Mouse (Mus musculus) hindbrain, postnatal 0 days (tissue): ENCODE measurements at regions not wholly inside any gene's neighbourhood (a gene's known extent, or its start where the extent isn't known, plus 50 kb on each side); places are given as distances from the start of the nearest gene placed in this dataset.

Source experiments
- ATAC-seq: fragments of 200-750 bp; cut with Nextera tagmentation; 2 replicates; pipeline ENCODE4 v1.8.0; 2017; ENCODE audit warnings: mild to moderate bottlenecking, moderate TSS enrichment, moderate library complexity
- DNase-seq: peaks from one replicate; pipeline ENCODE4 v3.0.0-alpha.2; 2015; ENCODE audit warnings: low spot score
- H3K27ac ChIP-seq: fragments of 300-500 bp; sonication (generic); 2 replicates; pipeline ENCODE4 v1.5.1; 2014; ENCODE audit warnings: mild to moderate bottlenecking
- H3K27me3 ChIP-seq: fragments of 300-500 bp; sonication (generic); 2 replicates; pipeline ENCODE4 v1.6.1; 2014; ENCODE audit warnings: low read length, mixed read lengths; ENCODE audit not compliant: insufficient read depth
- H3K36me3 ChIP-seq: fragments of 300-500 bp; sonication (generic); 2 replicates; pipeline ENCODE4 v1.6.1; 2014; ENCODE audit warnings: low read length, mixed read lengths; ENCODE audit not compliant: insufficient read depth
- H3K4me1 ChIP-seq: fragments of 300-500 bp; sonication (generic); 2 replicates; pipeline ENCODE4 v1.6.1; 2014; ENCODE audit warnings: antibody characterized with exemption, low read length, mixed read lengths; ENCODE audit not compliant: insufficient read depth
- H3K4me2 ChIP-seq: fragments of 300-500 bp; sonication (generic); 2 replicates; pipeline ENCODE4 v1.6.1; 2014; ENCODE audit warnings: low read depth, mild to moderate bottlenecking, low read length, moderate library complexity, mixed read lengths
- H3K4me3 ChIP-seq: fragments of 300-500 bp; sonication (generic); 2 replicates; pipeline ENCODE4 v1.5.1; 2014; ENCODE audit warnings: low read length
- H3K9ac ChIP-seq: fragments of 300-500 bp; sonication (generic); replicated peaks from 2 replicates; pipeline ENCODE4 v1.6.1; 2014; ENCODE audit warnings: mild to moderate bottlenecking, low read length, moderate library complexity, mixed read lengths
- H3K9me3 ChIP-seq: fragments of 300-500 bp; sonication (generic); 2 replicates; pipeline ENCODE4 v1.6.1; 2016; ENCODE audit warnings: low read length, mixed read lengths
- CTCF ChIP-seq: IDR thresholded peaks from 2 replicates; pipeline ENCODE4 v1.5.1; 2016; ENCODE audit warnings: antibody characterized with exemption, control low read depth, low read depth
- WGBS: fragments of 180-500 bp; shearing (Covaris S2); extraction: QIAGEN DNeasy Blood & Tissue Kit; methylation state at CpG from one replicate; pipeline ENCODE4 v1.1.7; 2014; 5-methylcytosine and 5-hydroxymethylcytosine counted together

DNA sequence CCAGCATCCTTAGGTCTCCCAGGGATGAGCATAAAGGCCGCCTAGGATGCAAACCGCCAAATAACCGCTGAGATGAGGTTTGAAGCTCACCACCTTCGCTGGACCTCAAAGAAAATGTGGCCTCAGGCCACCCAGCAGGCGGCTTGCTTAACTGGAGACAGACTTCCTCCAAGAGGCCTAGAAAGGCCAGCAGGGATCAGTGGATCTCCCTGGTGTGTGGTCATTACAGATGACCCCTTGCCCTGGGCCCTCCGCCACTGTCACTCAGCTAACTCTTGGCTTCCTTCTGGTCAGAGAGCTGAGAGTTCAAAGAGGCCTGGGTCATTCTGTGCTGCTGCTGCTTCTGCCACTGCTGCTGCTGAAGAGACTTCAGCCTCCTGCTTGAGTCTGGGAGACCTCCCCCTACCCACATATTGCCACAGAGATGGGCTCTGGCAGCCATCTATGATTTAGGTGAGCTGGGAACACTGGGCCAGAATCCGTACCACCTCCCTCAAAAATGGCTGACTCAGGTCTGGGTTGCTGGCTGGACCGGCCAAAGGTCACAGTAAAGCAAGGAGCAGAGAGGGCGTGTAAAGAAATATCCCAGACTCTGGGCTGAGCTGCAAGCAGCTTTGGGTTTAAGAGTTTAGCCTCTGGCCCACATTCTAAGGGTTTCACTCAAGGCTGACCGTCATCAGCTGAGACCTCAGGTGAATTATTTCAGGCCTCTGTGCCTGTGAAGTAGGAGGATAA, 130.0 kb upstream of the 1600014C23Rik start:
- Histone ChIP-seq H3K4me2 (no peak overlapping the region), H3K27me3 (no peaks in the 10 kb centered on the region), H3K9ac (no peak overlapping the region), H3K27ac (no peak overlapping the region), H3K4me3 (no peak overlapping the region), H3K36me3 (no peaks in the 10 kb centered on the region), H3K4me1 (no peaks in the 10 kb centered on the region), H3K9me3 (no peaks in the 10 kb centered on the region)
- ATAC-seq (no peak), DNase-seq (no peak)
- no peak for TF ChIP-seq CTCF
- WGBS = 63% methylated on average over 10 of the region's 10 CpGs

DNA sequence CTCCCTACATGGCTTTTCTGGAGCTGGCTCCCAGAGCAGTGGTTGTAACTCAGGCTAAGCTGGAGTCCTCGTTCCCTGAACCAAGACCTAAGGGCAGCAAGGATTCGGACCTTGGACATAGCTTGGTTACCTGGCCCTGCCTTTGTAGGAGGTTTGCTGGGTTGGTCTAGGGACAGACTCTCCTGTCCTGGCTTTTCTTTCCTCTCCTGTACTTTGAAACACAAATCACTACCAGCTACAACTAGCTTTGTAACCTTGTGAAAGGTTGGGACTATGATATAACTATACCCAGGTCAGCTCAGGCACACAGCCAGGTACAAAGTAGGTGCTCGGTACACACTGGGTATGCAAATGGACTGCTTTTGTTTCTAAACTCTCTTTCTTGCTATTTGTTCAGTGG, 129.4 kb upstream of the 1600014C23Rik start:
- Histone ChIP-seq H3K4me2 (no peak overlapping the region), H3K9ac (no peak overlapping the region), H3K4me1 (no peaks in the 10 kb centered on the region), H3K36me3 (no peaks in the 10 kb centered on the region), H3K27ac (no peak overlapping the region), H3K27me3 (no peaks in the 10 kb centered on the region), H3K9me3 (no peaks in the 10 kb centered on the region), H3K4me3 (no peak overlapping the region)
- ATAC-seq (no peak), DNase-seq (no peak)
- WGBS = 83% methylated on average over 3 of the region's 3 CpGs
- TF ChIP-seq CTCF = no peak

DNA sequence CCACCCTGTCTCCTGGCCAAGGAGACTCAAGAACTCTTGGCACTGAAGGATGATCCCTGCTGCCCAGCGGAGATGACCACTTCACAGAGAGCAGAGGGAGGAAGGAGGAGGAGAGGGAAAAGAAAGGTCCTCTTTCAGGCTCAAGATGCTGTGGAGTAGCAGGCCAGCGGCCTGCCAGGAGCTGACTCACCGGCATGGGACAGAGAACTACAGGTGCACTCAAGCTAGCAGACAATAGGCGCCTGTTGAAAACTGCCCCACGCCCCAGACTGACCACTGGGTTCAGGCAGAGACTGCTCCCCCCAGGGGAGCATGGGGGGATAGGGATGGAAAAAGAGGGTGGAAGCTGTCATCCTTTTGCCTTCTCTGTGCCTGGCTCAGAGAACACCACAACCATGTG, 125.8 kb upstream of the 1600014C23Rik start:
- Histone ChIP-seq H3K36me3 (no peaks in the 10 kb centered on the region), H3K27ac (no peak overlapping the region), H3K4me1 (no peaks in the 10 kb centered on the region), H3K9me3 (no peaks in the 10 kb centered on the region), H3K9ac (no peak overlapping the region), H3K4me3 (no peak overlapping the region), H3K27me3 (no peaks in the 10 kb centered on the region), H3K4me2 (no peak overlapping the region)
- no peak for TF ChIP-seq CTCF
- ATAC-seq (no peak; the same call in 1 of the 2 replicates), DNase-seq (no peak)
- 76% methylated on average over 5 of the region's 5 CpGs for WGBS

- Histone ChIP-seq H3K9ac (no peak overlapping the region), H3K36me3 (no peaks in the 10 kb centered on the region), H3K4me1 (no peaks in the 10 kb centered on the region), H3K27ac (no peak overlapping the region), H3K27me3 (no peaks in the 10 kb centered on the region), H3K9me3 (no peaks in the 10 kb centered on the region), H3K4me3 (no peak overlapping the region), H3K4me2 (no peak overlapping the region)
- ATAC-seq (no peak), DNase-seq (no peak)
- WGBS = 61% methylated on average over 21 of the region's 21 CpGs
- no peak for TF ChIP-seq CTCF
Measured at GRCm38 (mm10) chr17:45853931-45854653, 120.4 kb upstream of the 1600014C23Rik start.

GRCm38 (mm10) chr17:45852402-45852801, 118.8 kb upstream of the 1600014C23Rik start:
- H3K4me2 ChIP-seq = no peak overlapping the region

DNA sequence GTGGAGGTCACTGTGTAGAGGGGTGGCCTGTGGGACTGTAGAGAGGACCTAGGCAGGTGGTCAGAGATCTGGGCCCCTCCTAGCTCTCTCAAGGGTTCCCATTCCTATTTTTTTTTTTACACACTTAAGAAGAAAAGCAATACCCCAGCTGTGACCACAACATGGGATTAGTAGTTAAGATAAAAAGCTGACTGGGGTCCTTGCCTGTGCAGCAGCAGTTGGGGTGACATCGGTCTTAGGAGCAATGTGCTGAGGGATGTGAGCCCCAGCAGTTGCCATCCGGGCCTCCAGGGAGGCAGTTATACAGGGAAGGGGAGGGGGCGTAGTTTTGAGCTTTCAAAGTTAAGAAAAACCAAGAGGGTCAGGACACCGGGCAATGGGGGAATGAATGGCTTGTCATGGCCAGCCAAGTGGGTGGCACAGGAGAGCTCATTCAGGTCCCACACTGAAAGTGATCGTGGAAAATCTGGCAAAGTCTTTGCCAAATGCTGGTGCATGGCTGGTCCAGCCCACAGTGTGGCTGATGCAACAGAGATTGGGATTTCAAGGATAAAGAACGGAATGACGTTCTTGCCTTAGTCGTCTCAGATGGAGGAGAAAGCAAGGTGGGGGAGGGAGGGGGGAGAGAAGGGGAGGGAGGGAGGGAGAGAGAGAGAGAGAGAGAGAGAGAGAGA, 118.2 kb upstream of the 1600014C23Rik start:
- TF ChIP-seq CTCF = no peak
- no peaks in the 10 kb centered on the region for H3K27me3 ChIP-seq

More at GRCm38 (mm10) chr17:45852402-45852801, 118.8 kb upstream of the 1600014C23Rik start:
- Histone ChIP-seq H3K27me3 (no peaks in the 10 kb centered on the region), H3K36me3 (no peaks in the 10 kb centered on the region), H3K4me3 (no peak overlapping the region), H3K27ac (no peak overlapping the region), H3K4me1 (no peaks in the 10 kb centered on the region), H3K9ac (no peak overlapping the region), H3K9me3 (no peaks in the 10 kb centered on the region)
- ATAC-seq (no peak), DNase-seq (no peak)
- no peak for TF ChIP-seq CTCF
- 30% methylated on average over 5 of the region's 5 CpGs for WGBS

GRCm38 (mm10) chr17:45850976-45851375, 117.3 kb upstream of the 1600014C23Rik start:
- WGBS = 76% methylated on average over 6 of the region's 6 CpGs
- Histone ChIP-seq H3K4me2 (no peak overlapping the region), H3K4me3 (no peak overlapping the region), H3K9ac (no peak overlapping the region), H3K9me3 (no peaks in the 10 kb centered on the region), H3K27me3 (no peaks in the 10 kb centered on the region), H3K36me3 (no peaks in the 10 kb centered on the region), H3K27ac (no peak overlapping the region), H3K4me1 (no peaks in the 10 kb centered on the region)
- ATAC-seq (no peak), DNase-seq (no peak)
- TF ChIP-seq CTCF = no peak

More for the DNA sequence above, 118.2 kb upstream of the 1600014C23Rik start:
- H3K4me3 ChIP-seq = no peak overlapping the region
- no peaks in the 10 kb centered on the region for H3K9me3 ChIP-seq
- 44% methylated on average over 8 of the region's 8 CpGs for WGBS
- H3K4me1 ChIP-seq = no peaks in the 10 kb centered on the region
- DNase-seq = no peak
- no peak overlapping the region for H3K4me2 ChIP-seq
- no peaks in the 10 kb centered on the region for H3K36me3 ChIP-seq
- no peak overlapping the region for H3K27ac ChIP-seq
- ATAC-seq = no peak
- H3K9ac ChIP-seq = no peak overlapping the region
